Mouse (Mus musculus) thymus, adult 18-20 months (tissue): Measurements from ENCODE around the gene Btc.

Source experiments
- DNase-seq, 2 experiments: peaks; one replicate each; pipeline ENCODE4 v3.0.0; 2022; ENCODE audit warnings: mixed read lengths in 2 of 2

Gene Btc

DNA sequence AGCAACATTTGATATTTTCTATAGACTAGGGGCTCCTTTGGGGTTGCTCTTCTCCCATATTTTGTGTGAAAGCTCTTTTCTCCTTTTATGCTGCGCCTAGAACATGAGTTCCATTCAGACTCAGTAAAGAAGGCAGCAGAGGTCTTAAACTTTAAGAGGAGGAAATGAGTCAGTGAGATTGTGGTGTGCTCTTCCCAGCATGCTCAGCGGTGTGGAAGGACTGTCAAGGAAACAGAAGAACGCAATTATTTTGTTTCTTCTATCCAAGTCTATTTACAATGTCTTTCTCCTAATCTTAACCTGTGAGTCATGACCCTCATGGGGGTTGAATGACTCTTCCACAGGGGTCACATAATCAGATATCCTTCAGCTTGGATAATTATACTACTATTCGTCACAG lies 82.4 kb downstream of the Btc start:
- DNase-seq: no peak

DNA sequence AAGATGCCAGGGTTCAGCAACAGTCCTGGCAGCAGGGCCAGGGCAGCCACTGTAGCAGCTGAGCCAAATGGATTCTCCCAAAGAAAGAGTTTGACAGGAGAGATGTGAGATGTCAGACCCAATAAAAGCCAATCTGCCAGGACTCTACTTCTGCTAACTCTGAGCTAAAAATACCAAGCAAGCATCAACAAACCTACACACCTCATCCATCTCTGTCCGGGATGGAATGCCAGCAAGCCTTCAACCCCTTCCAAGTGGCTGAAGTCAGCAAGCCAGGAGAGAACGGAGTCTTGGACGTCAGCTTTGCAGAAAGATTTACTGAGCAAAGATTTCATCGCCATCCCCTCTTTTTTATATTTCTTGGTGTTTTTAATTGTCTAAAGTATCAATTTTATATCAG lies 88.8 kb downstream of the Btc start:
- no peak for DNase-seq

DNA sequence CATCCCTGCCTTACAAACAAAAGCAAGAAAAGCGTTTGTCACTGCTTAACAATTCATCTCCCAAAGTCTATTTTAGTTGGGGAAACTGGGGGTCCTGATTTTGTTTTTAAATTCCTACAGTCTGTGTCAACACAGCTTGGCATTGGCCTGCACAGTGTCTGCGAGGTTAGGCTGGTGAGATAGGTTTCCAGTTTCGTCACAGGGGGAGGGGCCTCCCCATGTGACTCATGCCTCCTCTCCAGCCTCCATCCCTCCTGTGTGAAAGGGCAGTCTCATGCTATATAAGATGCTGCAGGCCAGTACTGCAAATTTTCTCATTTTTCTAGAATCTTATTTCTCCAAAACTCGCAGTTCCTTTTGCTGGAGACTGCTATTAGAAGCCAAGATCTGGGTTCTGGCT lies 91.0 kb downstream of the Btc start:
- DNase-seq: no peak

DNA sequence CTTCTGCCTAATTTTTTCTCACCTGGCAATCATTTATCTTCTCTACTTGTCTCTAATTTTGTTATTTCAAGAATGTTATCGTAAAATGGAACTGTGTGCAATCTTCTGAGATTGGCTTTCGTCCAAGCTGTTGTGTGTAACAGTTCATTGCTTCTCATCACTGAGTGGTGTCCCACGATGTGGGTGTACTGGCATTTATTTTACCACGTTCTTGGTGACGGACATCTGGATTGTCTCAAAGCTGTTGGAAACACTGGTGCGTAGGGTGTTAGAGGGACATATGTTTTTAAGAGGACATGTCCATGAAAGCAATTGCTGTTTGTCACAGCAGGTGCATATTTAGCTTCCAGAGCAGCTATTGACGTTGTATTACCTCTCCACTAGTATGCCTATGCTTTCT lies 94.2 kb downstream of the Btc start:
- DNase-seq: no peak

DNA sequence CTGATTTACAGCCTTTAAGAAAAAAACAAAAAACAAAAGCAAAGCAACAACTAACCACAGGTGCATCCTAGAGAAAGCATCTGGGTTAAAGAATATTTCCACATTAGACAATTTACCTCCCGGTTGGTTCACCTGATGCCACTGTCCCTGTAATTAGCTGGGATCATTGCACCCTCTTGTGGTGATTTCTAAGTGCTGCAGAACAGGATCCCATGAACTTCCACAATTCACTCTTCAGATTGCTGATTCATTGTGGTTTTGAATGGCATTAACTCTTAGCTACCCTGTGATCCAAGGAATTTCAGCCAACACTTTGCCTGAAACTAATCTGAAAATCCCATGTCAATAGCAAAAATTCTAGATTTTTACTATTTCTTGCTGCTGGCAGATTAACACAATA lies 94.9 kb downstream of the Btc start:
- DNase-seq: no peak
